Mouse (Mus musculus) limb, embryonic 11.5 days (tissue): ENCODE data around the gene Ralbp1. TPM values are rescaled to one million over a fixed set of nuclear protein-coding genes. Genes with fewer than 3 reads are reported as not detected.

ENCODE experiments used
- ATAC-seq: fragments of 200-750 bp; cut with Nextera tagmentation; 2 replicates; pipeline ENCODE4 v1.8.0; 2017; ENCODE audit warnings: low read depth; ENCODE audit not compliant: insufficient number of reproducible peaks, low FRiP score, low TSS enrichment
- DNase-seq: peaks from one replicate; pipeline ENCODE4 v3.0.0-alpha.2; 2015; ENCODE audit warnings: low spot score
- H3K27ac ChIP-seq: fragments of 300-500 bp; sonication (generic); replicated peaks from 2 replicates; pipeline ENCODE4 v1.5.1; 2014; ENCODE audit warnings: low read depth, mild to moderate bottlenecking, low read length
- H3K27me3 ChIP-seq: fragments of 300-500 bp; sonication (generic); 2 replicates; pipeline ENCODE4 v1.6.1; 2014; ENCODE audit warnings: mild to moderate bottlenecking, low read length, mixed read lengths; ENCODE audit not compliant: control insufficient read depth, insufficient read depth
- H3K36me3 ChIP-seq: fragments of 300-500 bp; sonication (generic); 2 replicates; pipeline ENCODE4 v1.6.1; 2014; ENCODE audit warnings: mild to moderate bottlenecking, low read length, moderate library complexity, mixed read lengths; ENCODE audit not compliant: control insufficient read depth, insufficient read depth
- H3K4me1 ChIP-seq: fragments of 300-500 bp; sonication (generic); 2 replicates; pipeline ENCODE4 v1.6.1; 2014; ENCODE audit warnings: low read length, mixed read lengths; ENCODE audit not compliant: control insufficient read depth, insufficient read depth
- H3K4me2 ChIP-seq: fragments of 300-500 bp; sonication (generic); 2 replicates; pipeline ENCODE4 v1.6.1; 2014; ENCODE audit warnings: low read depth, mild to moderate bottlenecking, moderate library complexity; ENCODE audit not compliant: severe bottlenecking
- H3K4me3 ChIP-seq: fragments of 300-500 bp; sonication (generic); 2 replicates; pipeline ENCODE4 v1.5.1; 2014; ENCODE audit warnings: low read depth, low read length
- H3K9ac ChIP-seq: fragments of 300-500 bp; sonication (generic); 2 replicates; pipeline ENCODE4 v1.6.1; 2014; ENCODE audit warnings: mild to moderate bottlenecking, low read length
- H3K9me3 ChIP-seq: fragments of 300-500 bp; sonication (generic); 2 replicates; pipeline ENCODE4 v1.6.1; 2016; ENCODE audit warnings: low read length; ENCODE audit not compliant: control insufficient read depth
- WGBS: fragments of 180-500 bp; shearing (Covaris S2); extraction: QIAGEN DNeasy Blood & Tissue Kit; methylation state at CpG from one replicate; pipeline ENCODE4 v1.1.7; 2014; 5-methylcytosine and 5-hydroxymethylcytosine counted together
- polyA plus RNA-seq: library from polyadenylated mRNA; unstranded; fragments of >200 nt; fragmentation: Nextera tagmentation; extraction: Ambion mirVana; gene quantifications from 2 replicates; pipeline ENCODE4 v1.2.1, GENCODE M21; 2014

Ralbp1 gene
- polyA plus RNA-seq, 1 experiment from 2014 or later, result 55.2 TPM

DNA sequence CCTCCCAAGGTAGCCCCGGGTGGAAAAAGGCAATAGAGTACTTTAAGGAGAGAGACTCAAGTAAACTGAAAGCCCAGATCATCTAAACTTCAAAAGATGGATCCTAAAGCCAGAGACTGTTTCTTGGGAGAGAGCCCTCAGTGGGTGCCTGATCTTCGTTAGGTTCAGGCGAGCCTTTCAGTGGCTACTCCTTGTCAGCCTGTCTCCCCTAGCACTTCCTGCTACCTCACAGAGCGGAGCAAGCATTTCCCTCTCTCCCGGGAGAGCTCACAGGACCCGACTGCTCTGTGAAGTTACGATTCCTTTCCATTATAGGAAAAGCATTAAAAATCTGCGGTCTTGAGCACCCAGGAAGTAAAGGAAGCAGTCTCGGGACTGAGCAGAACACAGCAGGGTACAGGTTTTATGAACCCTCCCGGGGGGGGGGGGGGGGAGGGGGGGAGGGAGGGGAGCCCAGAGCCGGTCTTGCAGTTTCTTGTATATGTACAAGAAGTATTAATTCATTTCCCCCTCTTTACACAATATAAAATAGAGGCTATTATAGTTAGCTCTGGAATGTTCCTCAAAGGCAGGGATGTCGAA, 20.8 kb upstream of the Ralbp1 start:
- H3K27me3 ChIP-seq, result no peaks in the 10 kb centered on the region
- no peak for DNase-seq
- peaks cover 8% of the 10 kb centered on the region; the same call in 1 of the 2 replicates for H3K4me1 ChIP-seq
- H3K9ac ChIP-seq, result no peak overlapping the region
- no peaks in the 10 kb centered on the region for H3K9me3 ChIP-seq
- H3K4me3 ChIP-seq, result no peak overlapping the region
- WGBS, result 36% methylated on average over 12 of the region's 12 CpGs
- no peaks in the 10 kb centered on the region for H3K36me3 ChIP-seq
- ATAC-seq, result no peak
- H3K4me2 ChIP-seq, result no peak overlapping the region
- no peak overlapping the region for H3K27ac ChIP-seq

DNA sequence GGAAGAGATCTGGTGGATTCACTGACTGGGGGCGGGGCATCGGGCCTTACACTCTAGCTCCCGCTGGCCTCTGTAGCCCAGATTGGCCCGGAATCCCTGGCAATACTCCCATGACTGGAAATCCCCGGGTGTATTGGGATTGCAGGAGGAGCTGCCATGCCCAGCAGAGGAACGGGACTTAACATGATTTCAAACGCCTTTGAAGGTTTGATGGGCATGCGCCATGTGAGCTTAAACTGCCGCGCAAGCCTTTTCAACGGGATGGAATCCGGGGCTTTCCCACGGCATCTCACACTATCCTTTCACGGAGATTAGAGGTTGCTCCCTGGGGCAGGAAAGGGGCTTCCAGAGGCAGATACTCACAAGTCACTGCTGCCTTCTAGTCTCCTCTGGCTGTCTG, 19.6 kb upstream of the Ralbp1 start:
- DNase-seq (no peak), ATAC-seq (no peak)
- no peak overlapping the region for H3K27ac ChIP-seq
- H3K27me3 ChIP-seq, result no peaks in the 10 kb centered on the region
- H3K4me1 ChIP-seq, result peaks cover 6% of the 10 kb centered on the region; the same call in 1 of the 2 replicates
- no peaks in the 10 kb centered on the region for H3K36me3 ChIP-seq
- H3K9ac ChIP-seq, result no peak overlapping the region
- 83% methylated on average over 14 of the region's 14 CpGs for WGBS
- no peaks in the 10 kb centered on the region for H3K9me3 ChIP-seq
- no peak overlapping the region for H3K4me3 ChIP-seq
- H3K4me2 ChIP-seq, result no peak overlapping the region

GRCm38 (mm10) chr17:65903826-65904225, 18.2 kb upstream of the Ralbp1 start:
- H3K9ac ChIP-seq, result no peak overlapping the region
- no peak overlapping the region for H3K4me3 ChIP-seq
- 95% methylated on average over 8 of the region's 8 CpGs for WGBS
- ATAC-seq, result no peak
- no peaks in the 10 kb centered on the region for H3K9me3 ChIP-seq
- no peak overlapping the region for H3K27ac ChIP-seq
- H3K4me1 ChIP-seq, result peaks cover 6% of the 10 kb centered on the region; the same call in 1 of the 2 replicates
- no peaks in the 10 kb centered on the region for H3K27me3 ChIP-seq
- no peaks in the 10 kb centered on the region for H3K36me3 ChIP-seq
- H3K4me2 ChIP-seq, result no peak overlapping the region
- no peak for DNase-seq

DNA sequence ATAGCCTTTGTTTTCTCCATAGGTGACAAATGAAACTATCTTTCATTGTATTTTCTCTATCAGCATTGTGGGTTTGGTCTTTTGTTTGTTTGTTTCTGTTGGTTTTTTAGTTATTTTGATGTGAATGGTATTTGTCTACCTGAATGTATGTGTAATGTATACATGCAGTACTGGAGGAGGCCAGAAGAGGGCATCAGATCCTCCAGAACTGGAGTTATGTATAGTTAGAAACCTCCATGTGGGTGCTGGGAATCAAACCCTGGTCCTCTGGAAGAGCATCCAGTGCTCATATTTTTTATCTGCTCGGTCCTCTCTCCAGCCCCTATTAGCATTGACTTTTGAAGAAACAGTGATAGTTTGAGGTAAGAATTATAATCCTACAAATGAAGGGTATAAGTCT, 17.4 kb upstream of the Ralbp1 start:
- Histone ChIP-seq H3K9ac (no peak overlapping the region), H3K27me3 (no peaks in the 10 kb centered on the region), H3K27ac (no peak overlapping the region), H3K4me3 (no peak overlapping the region), H3K4me1 (peaks cover 6% of the 10 kb centered on the region; the same call in 1 of the 2 replicates), H3K9me3 (no peaks in the 10 kb centered on the region), H3K36me3 (no peaks in the 10 kb centered on the region), H3K4me2 (no peak overlapping the region)
- WGBS, result 95% methylated on average over 1 of the region's 1 CpGs
- ATAC-seq (no peak), DNase-seq (no peak)

DNA sequence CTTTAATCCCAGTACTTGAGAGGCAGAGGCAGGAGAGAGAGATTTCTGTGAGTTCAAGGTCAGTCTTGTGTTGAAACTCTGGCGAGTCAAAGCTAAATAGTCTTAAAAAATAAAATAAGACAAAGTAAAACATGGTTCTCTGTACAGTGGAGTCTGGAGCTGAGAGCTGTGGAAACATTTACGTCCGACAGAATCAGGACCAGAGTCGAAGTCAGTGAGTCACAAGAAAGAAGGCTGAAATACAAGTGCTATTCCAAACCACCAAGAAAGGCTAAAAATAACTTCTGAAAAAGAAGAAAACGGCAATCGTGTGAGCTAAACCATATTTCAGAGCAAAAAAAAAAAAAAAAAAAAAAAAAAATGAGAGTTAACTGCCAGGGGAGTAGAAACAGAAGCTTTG, 16.7 kb upstream of the Ralbp1 start:
- DNase-seq, result no peak
- H3K4me3 ChIP-seq, result no peak overlapping the region
- H3K9ac ChIP-seq, result no peak overlapping the region
- H3K27me3 ChIP-seq, result no peaks in the 10 kb centered on the region
- H3K9me3 ChIP-seq, result no peaks in the 10 kb centered on the region
- no peak overlapping the region for H3K4me2 ChIP-seq
- peaks cover 6% of the 10 kb centered on the region; the same call in 1 of the 2 replicates for H3K4me1 ChIP-seq
- WGBS, result 86% methylated on average over 6 of the region's 6 CpGs
- H3K27ac ChIP-seq, result no peak overlapping the region
- H3K36me3 ChIP-seq, result no peaks in the 10 kb centered on the region
- ATAC-seq, result no peak

GRCm38 (mm10) chr17:65896016-65896415, 10.4 kb upstream of the Ralbp1 start:
- Histone ChIP-seq H3K9ac (no peak overlapping the region), H3K27me3 (no peaks in the 10 kb centered on the region), H3K27ac (no peak overlapping the region), H3K4me1 (no peaks in the 10 kb centered on the region), H3K4me2 (no peak overlapping the region), H3K4me3 (no peak overlapping the region), H3K36me3 (no peaks in the 10 kb centered on the region), H3K9me3 (no peaks in the 10 kb centered on the region)
- 68% methylated on average over 3 of the region's 3 CpGs for WGBS
- ATAC-seq (no peak), DNase-seq (no peak)

DNA sequence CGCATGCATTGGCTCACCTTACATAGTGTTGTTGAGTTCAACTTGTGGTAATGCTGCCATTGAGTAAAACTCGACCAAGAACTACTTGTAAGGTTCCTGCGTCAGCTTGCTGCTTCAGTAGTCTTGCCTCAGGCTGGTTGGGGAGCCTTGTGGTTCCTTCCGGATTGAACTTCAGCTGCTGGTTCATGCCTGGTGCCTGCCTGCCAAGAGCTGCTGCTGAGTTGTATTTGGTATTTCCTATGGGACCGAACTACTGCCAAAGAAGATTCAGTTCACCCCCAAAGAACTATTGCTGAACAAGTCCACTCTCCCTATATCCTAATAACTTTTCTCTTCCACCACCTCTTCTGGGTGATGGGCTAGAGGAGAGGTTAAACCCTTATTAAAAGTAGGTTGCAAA, 3.9 kb upstream of the Ralbp1 start:
- ATAC-seq, result no peak
- 81% methylated on average over 5 of the region's 5 CpGs for WGBS

DNA sequence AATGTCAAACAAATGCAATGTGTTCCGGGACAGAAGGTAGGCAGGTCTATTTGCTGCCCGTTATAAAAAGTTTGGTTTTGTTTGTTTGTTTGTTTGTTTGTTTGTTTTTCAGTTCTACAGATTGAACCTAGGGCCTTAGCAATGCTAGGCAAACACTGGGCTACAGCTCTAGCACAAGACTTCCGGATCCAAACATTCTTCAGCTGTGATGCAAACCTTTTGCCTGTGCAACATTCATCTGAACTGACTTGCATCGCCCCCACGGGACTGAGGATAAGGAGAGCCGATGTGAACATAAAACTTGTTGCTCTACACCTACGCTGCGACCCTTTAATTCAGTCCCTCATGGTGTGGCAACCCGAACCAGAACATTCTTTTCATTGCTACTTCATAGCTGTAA, 973 bp upstream of the Ralbp1 start:
- Histone ChIP-seq H3K27me3 (no peaks in the 10 kb centered on the region), H3K9me3 (no peaks in the 10 kb centered on the region), H3K27ac (no peak overlapping the region), H3K4me1 (0 out of 2 replicates have a peak, but pooled peaks cover 6% of the 10 kb centered on the region), H3K36me3 (no peaks in the 10 kb centered on the region), H3K4me2 (peak overlapping the region; percentile 85; the same call in 1 of the 2 replicates), H3K4me3 (peak overlapping the region; percentile 68; the same call in 1 of the 2 replicates), H3K9ac (no peak overlapping the region; the same call in 1 of the 2 replicates)
- 71% methylated on average over 9 of the region's 9 CpGs for WGBS
- DNase-seq, result no peak
- no peak for ATAC-seq

More for the DNA sequence above, 3.9 kb upstream of the Ralbp1 start:
- Histone ChIP-seq H3K9me3 (no peaks in the 10 kb centered on the region), H3K27ac (no peak overlapping the region), H3K36me3 (no peaks in the 10 kb centered on the region), H3K4me1 (0 out of 2 replicates have a peak, but pooled peaks cover 3% of the 10 kb centered on the region), H3K4me2 (no peak overlapping the region), H3K27me3 (no peaks in the 10 kb centered on the region), H3K4me3 (no peak overlapping the region), H3K9ac (no peak overlapping the region)
- no peak for DNase-seq

DNA sequence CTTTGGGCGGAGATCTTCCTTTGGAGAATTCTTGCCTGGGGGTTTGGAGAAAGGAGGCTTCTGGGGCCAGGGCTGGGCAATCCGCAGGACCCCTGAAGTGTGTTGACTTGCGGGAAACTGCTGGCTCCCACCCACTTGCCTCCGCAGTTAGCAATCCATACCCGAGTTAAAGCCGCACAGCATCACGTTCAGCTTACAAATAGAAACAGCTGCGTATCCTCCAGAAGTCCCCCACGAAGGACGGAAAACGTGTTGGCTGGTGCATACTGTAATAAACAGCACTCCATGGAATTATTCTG, 251 bp downstream of the Ralbp1 start:
- H3K36me3 ChIP-seq, result no peaks in the 10 kb centered on the region
- no peaks in the 10 kb centered on the region for H3K27me3 ChIP-seq
- H3K4me3 ChIP-seq, result peak overlapping the region; percentile 68
- peak overlapping the region; percentile 61 for H3K9ac ChIP-seq
- H3K27ac ChIP-seq, result peak overlapping the region; percentile 89
- ATAC-seq, result no peak
- DNase-seq, result no peak
- H3K4me2 ChIP-seq, result peak overlapping the region; percentile 85
- H3K4me1 ChIP-seq, result 0 out of 2 replicates have a peak, but pooled peaks cover 6% of the 10 kb centered on the region
- WGBS, result under 1% methylated on average over 11 of the region's 11 CpGs
- H3K9me3 ChIP-seq, result no peaks in the 10 kb centered on the region
